Mouse (Mus musculus): Measurements from ENCODE around the gene Mrpl4. TPM values are rescaled to one million over a fixed set of nuclear protein-coding genes. Genes with fewer than 3 reads are reported as not detected.
"Not testable (repeated sequence)": the region's sequence is repeated elsewhere in the genome, so short reads cannot be mapped to it uniquely, and the experiment has no call there.

Mrpl4 gene
- polyA plus RNA-seq, 1 experiment from 2014 or later = 116 TPM

- peak; percentile 55 for DNase-seq (ENCODE audit: low spot score)
These were observed 19.4 kb upstream of the Mrpl4 start for GRCm38 (mm10) chr9:20983169-20983568.

- no peak for DNase-seq (ENCODE audit: low spot score)
These were observed 15.4 kb upstream of the Mrpl4 start for GRCm38 (mm10) chr9:20986952-20987686.

GRCm38 (mm10) chr9:20987953-20988352 is 14.6 kb upstream of the Mrpl4 start:
- peak; percentile 37 for DNase-seq (ENCODE audit: low spot score)

GRCm38 (mm10) chr9:20990861-20991260 is 11.7 kb upstream of the Mrpl4 start:
- no peak for DNase-seq (ENCODE audit: low spot score)

- no peak for DNase-seq (ENCODE audit: low spot score)
These were observed 11.0 kb upstream of the Mrpl4 start for GRCm38 (mm10) chr9:20991587-20991986.

GRCm38 (mm10) chr9:20993165-20993898 is 9.2 kb upstream of the Mrpl4 start:
- no peak for DNase-seq (ENCODE audit: low spot score)

GRCm38 (mm10) chr9:20995069-20995468 is 7.5 kb upstream of the Mrpl4 start:
- no peak for DNase-seq (ENCODE audit: low spot score)

GRCm38 (mm10) chr9:20997065-20997464 is 5.5 kb upstream of the Mrpl4 start:
- no peak for DNase-seq (ENCODE audit: low spot score)

GRCm38 (mm10) chr9:20998337-20998736 is 4.2 kb upstream of the Mrpl4 start:
- DNase-seq (ENCODE audit: low spot score) = peak; percentile 33

- DNase-seq (ENCODE audit: low spot score) = no peak
These were observed 1.7 kb upstream of the Mrpl4 start for GRCm38 (mm10) chr9:21000811-21001210.

- DNase-seq (ENCODE audit: low spot score) = no peak
These were observed 812 bp upstream of the Mrpl4 start for GRCm38 (mm10) chr9:21001651-21002200.

GRCm38 (mm10) chr9:21002270-21002626 is 290 bp upstream of the Mrpl4 start:
- DNase-seq (ENCODE audit: low spot score) = no peak

GRCm38 (mm10) chr9:21007313-21007952 is 4.9 kb downstream of the Mrpl4 start:
- DNase-seq (ENCODE audit: low spot score) = no peak

GRCm38 (mm10) chr9:21008007-21008406 is 5.5 kb downstream of the Mrpl4 start:
- DNase-seq (ENCODE audit: low spot score) = no peak

GRCm38 (mm10) chr9:21010362-21010761 is 7.8 kb downstream of the Mrpl4 start:
- DNase-seq (ENCODE audit: low spot score) = no peak

GRCm38 (mm10) chr9:21010939-21011541 is 8.5 kb downstream of the Mrpl4 start:
- not testable (repeated sequence) for DNase-seq (ENCODE audit: low spot score)

- DNase-seq (ENCODE audit: low spot score) = no peak
These were observed 9.3 kb downstream of the Mrpl4 start for GRCm38 (mm10) chr9:21011846-21012312.

- no peak for DNase-seq (ENCODE audit: low spot score)
These were observed 9.8 kb downstream of the Mrpl4 start for GRCm38 (mm10) chr9:21012368-21012767.

- DNase-seq (ENCODE audit: low spot score) = peak; percentile 59
These were observed 12.4 kb downstream of the Mrpl4 start for GRCm38 (mm10) chr9:21014691-21015570.

GRCm38 (mm10) chr9:21015571-21016130 is 13.1 kb downstream of the Mrpl4 start, which contains the start of gene Icam1:
Gene Icam1, plus strand, starts transcription at chr9:21015985.
- DNase-seq (ENCODE audit: low spot score) = peak; percentile 85

Measured in thymus, postnatal 0 days (tissue).